Mouse (Mus musculus) NIH3T3 (cell line): ENCODE results near the gene Efna1.

Experiments used
- DNase-seq: peaks from one replicate; pipeline ENCODE4 v3.0.0-alpha.2; 2012; ENCODE audit warnings: low read depth

Efna1 gene

DNA sequence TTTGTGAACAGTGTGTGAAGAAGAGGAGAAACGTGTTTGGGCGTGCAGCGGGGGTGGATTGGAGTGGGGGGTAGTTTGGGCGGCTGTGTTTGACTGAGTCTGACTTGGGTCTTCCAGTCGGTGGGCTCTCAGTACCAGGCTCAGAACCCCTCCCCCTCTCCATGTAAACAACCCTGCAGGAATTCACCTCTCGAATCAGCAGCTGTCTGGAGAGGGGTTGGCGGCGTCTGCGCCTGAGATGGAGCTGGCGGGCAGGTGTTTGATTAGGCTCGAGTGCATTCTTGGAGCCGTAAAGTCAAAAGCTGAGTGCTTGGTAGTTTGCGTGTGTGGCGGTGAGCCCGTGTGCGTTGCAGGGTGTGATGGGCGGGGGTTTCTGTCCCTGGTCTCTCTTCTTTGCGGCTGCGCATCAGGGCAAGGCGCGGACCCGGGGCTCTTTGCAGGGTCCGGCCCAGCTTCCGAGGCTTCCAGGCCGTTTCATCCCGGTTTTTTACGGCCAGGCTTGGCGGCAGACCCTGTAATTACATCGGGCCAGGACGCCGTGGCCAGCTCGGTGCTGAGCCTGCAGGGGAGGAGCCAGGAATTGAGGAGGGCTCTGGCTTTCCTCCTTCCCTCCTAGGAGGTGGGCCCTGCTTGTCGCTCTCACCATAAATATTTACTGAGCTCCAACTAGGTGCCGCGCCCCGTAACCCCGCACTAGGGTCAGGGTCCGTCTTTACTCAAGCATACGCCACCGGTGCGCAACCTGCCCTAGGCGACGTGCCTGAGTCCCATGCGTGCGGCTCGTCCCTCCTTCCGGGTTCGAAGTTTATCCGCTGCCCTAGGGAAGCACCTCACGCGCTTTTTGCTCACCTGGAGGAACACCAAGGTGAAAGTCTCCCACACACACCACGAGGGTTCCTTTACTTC lies at the start of gene Efna1:
Efna1 (minus strand) TSS at position 537 of the 906 bp plus-strand sequence.
- peak; percentile 60 for DNase-seq

DNA sequence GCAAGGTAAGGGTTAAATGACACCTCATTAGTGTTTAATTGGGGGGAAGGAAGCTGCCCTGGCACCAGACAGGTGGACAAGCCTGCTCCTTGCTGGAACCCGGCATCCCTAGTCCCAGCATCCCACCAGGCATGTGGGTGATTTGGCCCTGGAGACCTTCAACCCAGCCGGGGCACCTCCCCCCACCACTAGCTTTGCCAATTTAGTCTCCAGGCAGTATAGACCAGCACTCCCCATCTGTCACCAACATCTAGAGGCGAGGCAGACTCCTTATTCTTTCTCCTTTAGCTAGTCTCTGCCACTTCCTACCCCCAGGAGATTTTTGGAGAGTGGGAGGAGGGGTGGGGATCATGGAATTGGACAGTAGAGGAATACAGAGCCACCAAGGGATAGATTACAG lies 49.4 kb upstream of the Efna1 start:
- no peak for DNase-seq

DNA sequence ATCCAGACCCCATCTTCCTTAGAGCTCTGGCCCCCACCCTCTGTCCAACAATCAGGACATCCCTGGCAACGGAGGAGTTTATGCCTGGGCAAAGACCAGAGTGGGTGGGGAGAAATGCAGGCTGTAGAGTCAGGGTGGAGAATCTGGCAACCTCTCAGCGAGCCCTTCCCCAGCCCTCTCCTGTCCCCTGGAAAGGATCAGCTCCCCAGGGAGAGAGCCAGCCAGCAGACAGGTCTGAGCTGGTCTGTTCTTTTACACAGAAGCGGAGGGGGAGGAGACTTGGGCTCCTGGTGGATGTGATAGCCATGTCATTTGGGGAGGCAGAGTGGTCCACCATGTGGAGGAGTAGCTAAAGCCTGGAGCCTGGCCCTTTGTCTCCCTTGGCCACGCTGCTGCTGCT lies 47.7 kb upstream of the Efna1 start:
- DNase-seq = no peak

DNA sequence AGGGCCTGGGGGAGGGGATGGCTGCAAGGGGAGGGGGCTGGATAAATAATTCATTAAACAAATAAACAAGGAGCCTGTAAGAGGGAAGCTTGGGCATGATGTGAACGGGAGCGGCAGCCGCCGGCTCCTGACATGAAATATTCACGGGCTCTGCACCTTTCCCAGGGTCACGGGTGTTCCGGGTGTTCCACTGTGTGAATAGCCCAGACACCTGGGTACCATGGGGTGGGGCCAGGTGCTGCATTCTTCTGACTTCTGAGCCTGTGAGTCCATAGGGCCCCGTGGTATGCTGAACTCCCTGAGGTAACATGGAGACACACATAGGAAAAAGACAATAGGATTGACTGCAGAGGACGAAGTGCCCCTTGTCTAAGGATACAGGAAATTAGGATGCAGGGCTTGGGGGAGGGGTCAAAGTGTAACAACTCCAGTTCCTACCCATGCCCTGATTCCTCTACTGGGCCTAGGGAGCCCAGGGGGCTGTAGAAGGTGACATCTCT lies 46.5 kb upstream of the Efna1 start:
- DNase-seq = no peak

DNA sequence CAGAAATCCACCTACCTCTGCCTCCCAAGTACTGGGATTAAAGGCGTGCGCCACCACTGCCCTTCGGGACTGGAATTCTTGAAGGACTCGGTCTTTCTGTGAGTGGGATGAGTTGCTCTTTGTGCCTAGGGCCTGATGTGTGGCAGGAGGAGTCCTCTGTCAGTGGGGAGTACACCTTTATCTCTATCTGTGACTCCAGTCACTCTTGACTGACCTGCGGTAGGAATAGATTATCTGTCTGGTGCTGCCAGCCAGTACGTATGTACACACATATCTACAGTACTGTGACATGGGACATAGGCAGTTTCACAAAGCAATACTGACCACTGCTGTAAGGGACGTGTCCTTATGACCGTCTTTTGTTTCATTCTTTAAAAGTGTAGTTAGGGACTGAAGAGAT lies 44.9 kb upstream of the Efna1 start:
- no peak for DNase-seq

DNA sequence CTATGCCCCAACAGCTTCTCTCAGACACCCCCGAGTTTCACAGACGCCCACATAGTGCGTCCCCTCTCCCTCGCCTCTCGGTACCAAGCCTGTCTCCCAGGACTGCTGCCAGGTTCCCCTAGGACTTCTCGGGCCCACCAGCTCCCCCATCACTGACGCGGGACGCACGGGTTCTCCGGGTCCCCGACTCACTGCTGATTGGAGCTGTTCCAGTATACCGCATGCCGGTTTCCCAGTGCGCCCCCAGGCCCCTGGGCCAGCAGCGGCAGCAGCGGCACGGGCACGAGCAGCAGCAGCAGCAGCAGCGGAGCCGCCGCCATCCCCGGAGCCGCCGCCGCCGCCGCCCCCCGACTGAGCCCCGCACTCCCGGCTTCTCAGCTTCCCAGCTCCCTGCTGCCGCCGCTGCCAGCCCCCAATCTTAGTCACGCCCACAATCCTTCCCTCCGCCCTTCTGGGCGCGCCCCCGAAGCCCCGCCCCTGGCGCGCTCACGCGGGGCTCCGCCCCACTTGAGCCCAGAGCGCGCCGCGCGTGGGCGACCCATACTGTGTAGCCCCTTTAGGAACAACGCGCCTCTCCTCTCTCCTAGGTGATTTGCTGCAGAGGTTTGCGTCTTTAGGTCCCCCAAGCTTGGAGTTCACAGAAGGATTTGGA lies 41.7 kb upstream of the Efna1 start, which contains the start of gene Efna3:
Efna3 (minus strand) TSS at position 452 of the 652 bp plus-strand sequence.
- peak; percentile 86 for DNase-seq

DNA sequence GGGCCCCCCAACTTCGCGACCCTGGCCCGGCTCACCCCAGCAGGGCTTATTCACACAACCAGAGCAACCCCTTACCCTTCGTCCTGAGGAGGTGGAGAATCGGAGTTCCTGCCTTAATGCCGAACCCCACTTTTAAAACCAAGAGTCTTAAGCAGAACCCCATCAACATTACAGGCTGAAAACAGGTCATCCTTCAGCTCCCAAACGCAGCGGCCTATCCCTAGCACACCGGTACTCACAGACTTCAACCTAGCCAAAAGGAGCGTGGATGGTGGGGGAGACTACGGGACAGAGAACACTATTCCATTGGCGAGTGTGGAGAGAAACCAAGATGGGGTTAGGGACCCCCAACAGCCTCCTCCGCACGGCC lies 41.2 kb upstream of the Efna1 start:
- DNase-seq = peak; percentile 24

DNA sequence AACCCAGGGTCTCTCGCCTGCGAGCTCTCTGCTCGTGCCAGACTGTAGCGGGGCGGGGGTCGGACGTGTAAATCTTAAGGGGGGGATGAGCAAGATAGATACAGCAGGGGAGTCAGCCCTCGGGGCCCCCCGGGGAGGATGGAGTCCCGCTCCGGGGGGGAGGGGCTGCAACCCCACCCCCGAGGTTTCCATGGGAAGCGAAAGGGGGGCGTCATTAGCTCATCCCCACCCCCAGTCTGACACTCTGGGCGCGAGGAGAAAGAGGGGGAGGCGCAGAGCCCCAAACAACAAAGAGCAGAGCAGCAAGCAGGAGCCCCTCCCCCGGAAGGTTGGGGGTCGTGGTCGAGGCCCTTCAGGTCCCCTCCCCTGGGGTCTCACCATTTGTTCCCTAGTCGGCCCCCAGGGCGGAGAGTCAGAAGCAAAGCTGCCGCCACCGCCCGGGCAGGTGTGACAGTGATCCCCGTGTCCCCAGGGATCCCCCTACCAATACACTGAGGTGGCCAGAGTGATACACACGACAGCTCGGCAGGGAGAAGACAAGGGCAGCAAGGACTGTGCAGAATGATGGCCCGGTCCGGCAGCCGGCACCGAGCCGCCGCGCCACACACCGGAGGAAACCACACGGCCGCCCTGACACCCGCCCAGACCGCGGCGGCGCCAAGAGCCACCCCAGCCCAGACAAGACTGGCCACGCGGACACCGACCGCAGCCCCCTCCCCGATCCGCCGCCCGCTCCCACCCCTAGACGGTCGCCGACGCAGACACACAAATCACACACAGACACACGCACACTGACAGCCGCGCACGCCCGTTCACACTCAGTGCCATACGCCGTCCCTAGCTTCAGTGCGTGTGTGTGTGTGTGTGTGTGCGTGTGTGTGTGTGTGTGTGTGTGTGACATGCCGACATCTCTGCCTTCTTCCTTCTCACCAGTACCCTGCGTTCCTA lies 40.5 kb upstream of the Efna1 start:
- DNase-seq = no peak

DNA sequence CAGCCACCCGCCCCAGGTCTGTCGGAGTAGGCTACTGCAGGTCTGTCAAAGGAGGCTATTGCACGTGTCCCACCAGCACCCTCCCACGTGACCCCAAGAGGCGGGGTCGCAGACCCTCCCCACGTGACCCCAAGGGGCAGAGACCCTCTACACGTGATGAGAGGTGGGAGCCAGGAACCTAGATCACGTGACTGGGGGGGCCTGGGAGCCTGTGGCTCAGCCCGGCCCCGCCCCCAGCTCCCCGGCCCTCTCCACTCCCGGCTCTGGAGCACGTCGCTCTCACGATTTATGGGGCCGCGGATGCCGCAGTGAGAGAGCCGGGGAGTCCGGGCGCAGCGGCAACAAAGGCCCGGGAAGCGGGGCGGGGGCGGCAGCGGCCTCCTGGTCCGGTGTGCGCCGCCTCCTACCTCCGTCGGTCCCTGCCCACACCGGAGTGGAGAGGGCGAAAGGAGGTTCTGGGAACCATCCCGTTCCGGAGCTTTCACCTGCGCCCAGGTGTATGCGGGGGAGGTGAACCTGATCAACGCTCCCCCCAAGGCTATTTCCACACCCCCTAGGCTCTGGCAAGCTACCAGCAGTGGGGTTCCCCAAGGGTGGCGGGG lies 39.7 kb upstream of the Efna1 start:
- DNase-seq = peak; percentile 35

DNA sequence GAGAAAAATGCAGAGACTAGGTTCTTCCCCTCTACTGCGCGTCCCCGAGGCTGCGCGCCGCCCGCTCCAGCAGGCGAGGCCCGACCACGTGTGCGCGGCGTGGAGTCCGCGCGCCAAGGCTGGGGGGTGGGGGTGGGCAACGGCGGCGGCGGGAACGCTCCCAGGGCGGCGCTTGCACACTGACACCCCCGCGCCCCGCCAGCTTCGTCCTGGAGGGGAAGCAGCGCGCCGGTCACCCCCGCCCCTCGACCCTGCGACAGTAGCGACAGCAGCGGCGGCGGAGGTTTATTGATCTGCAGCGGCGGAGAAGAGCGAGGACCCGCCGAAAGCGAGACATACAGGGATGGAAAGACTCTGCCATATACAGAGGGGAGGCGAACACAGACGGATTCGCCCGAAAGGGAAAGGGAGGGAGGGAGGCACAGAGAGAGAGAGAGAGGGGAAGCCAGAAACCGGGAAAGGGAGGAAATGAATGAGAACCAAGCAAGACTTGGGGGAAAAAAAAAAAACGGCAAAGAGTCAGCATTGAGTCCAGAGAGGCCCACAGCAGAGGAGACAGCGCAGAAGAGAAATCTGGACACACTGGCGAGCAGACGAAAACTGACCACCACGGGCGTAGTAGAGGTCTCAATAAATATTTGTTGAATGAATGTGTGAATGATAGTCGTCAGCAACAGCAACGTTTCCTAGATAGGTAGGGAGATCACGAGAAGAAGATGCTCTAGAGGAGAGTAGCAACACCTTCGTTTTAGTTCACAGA lies 38.8 kb upstream of the Efna1 start:
- no peak for DNase-seq

DNA sequence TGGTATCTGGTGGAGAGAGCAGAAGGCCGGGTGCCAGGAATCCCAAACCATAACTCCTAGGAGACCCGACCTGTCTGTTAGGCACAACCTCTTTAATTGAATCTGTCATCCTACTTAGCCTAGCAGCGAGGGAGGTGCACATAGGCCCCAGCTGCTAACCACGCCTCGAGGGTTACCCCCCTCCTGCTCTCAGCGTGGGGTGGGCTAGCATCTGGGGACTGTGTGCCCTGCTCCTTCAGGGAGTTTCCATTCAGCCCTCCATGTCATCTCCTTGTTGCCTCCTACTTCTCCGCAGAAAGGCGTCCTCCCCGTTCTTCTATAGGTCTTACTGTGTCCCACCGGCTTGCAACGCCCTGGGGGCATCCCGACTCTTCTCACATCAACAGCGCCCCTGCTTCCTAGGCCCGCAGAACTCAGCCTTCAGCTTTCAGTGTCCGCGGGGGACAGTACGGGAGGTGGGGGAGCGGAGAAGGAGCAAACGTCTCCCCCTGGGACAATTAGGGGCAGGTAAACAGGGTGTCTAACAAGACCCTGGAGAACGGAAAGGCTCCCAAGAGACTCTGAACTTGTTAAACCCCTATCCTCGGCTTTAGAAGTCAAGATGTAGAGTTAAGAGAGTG lies 38.1 kb upstream of the Efna1 start:
- no peak for DNase-seq

DNA sequence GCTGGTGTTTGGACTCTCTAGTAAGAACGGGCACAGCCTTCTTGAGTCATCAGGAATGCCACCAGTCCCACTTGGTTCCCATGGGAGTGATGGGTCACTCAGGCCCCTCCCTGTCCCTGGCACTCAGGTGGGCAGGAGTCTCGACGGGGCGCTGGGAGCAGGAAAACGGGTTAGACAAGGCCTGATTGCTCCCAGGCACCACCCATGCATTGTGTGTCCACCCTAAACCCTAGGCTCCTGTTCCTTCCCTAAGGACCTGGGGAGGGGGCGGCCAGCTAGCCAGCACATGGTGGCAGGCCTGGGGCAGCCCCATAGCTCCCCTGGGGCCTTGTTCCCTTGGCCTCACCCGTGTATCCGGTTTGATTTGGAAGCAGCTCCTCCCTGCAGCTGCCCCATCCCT lies 37.4 kb upstream of the Efna1 start:
- DNase-seq = no peak

DNA sequence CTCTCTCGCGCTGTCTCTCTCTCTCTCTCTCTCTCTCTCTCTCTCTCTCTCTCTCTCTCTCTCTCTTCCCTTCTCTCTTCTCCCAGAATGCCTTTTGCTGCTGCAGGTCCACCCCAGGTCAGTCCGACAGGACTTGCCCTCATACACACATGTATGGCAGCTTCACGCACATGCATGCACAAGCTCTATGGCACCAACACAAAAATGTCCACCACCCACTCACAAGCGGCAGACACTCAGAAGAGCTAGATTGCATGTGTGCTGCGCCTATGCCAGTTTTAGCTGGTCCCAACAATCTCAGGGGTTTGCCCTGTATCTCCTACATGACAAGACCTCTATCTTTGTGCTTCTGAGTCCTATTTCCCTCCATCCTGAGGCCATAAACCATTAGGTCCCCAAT lies 36.3 kb upstream of the Efna1 start:
- DNase-seq = no peak

DNA sequence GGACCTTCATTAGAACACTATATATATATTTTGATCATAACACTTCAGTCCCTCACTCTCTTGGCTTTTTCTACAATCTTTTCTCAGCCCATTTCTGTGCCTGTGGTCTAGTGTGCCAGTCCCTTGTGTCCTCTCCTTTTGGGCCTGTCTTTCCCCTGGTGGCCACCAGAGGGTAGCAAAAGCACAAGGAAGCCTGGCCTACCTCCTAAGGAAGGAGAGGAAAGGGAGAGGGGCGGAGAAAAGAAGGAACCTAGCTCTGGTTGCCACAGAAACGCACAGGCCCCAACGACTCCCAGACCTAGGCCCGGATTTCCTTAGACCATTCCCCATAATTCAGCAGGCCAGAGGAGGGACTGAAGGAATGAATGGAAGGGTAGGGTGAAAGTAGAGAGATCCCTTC lies 35.9 kb upstream of the Efna1 start:
- peak; percentile 94 for DNase-seq

DNA sequence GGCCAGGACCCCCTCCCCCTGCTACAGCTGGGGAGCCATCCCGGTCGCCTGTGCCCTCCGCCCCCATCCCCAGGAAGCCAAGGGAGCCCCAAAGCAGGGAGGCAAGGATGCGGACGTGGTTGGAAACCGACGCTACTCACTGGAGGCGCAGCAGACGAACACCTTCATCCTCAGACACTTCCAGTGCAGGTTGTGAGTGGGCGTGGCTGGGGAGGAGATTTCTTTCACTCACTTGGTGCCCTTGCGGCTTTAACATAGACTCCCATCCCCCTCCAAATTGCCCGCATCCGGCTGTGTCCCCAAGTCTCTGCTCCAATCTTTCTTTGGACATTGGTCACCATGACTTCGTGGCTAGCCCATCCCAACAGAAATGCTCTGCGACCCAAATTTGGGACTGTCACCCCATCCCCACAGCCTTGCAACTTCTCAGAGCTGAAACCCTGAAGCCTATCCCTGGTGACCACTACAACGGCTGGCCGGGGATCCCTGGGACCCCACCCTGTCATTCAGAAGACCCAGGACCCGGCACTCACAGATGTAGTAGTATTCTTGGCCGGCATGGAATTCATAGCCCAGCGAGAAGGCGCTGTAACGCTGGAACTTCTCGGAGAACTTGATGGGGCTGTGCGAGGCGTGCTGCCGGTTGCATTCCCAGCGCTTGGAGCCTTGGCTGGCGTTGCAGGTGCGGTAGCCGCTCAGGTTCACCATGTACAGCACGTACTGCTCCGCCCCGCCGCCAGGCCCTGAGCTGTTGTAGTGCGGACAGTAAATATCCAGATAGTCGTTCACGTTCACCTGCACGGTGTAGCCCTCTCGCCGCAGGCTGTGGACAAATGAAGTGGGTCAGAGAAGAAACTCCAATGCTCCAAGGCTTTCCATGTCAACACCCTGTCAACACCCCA lies 35.2 kb upstream of the Efna1 start:
- DNase-seq = no peak

DNA sequence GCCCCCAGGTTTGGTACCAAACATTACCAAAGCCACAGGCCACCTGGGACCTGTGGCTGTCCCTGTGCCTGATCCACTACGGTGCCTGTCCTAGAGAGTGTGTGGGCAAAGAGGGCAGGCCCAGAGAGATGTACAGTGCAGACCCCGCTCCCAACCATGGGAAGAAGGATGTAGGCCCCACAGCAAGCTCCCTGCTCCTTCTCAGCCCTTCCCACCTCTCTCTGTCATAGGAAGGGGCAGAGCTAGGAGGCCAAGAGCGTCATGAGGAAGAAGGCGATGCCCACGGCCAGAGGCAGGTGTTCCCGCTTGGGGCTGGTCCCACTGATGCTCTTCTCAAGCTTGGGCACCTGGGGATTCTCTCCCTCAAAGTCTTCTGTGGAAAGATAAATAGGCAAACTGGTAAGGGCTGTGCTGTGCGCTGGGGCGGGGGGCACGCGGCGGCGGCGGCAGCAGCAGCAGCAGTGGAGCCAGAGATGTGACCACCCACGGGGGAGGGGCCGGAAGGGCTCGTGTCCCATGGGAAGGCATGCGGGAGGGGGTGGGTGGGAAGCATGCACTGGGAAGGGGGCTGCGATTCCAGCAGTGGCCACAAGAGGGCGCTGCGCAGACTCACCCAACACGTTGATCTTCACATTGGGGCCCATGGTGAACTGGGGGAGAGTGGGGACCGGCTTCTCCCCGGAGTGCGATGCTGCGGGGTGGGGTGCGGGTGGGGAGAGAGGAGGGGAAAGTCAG lies 34.4 kb upstream of the Efna1 start:
- DNase-seq = peak; percentile 91

DNA sequence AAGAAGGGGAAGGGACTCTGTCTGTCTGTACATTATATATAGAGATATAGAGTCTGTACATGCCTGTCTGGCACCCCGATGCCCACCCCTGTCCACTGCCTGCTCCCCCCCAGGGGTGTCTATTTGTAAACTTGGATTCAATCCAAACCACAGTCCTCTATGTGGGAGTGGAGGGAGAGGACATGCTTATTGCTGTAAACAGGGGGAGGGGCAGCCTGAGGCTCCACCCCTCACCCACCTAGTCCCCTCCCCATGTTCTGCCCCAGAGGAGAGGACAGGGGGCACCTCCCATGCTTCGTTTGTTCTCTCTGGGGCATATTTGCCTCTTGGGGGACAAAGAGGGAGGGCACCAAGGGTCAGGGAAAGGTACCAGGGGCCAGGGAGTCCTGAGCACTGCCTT lies 33.8 kb upstream of the Efna1 start:
- peak; percentile 28 for DNase-seq

DNA sequence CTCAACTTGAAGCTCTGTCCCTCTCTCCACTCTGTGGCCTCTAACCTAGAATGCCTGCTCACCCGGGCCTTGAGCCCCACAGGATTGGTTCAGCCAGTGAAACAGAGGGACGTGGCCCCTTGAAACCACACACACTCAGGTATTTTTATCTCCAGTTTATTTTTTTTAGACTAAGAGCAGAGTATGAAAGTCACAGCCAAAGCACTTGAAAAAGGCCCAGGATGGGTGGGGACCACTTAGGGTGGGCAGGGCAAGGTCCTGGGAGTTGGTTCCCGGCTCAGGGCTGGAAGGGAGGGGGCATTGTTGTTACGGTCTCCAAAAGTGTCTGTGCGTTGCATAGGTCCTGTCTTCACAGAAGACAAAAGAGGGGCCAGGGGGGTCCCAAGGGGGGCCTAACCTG lies 33.4 kb upstream of the Efna1 start:
- DNase-seq = no peak

DNA sequence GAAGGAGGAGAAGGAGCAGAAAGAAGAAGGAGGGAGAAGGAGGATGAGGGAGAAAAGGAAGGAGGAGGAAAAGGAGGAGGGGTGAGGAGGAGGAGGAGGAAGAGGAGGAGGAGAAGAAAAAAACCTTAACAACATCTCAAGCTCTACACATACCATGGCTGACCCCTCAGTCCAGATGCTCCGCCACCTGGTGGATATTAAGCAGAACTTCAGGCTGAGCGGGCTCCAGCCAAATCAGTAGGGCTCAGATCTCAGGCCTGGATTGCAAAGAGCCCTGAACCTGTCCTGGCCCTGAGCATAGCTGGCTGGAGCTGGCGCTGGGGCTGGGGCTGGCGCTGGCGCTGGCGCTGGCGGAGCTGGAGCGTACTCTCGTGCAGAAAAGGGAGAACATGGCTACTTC lies 27.1 kb upstream of the Efna1 start:
- peak; percentile 91 for DNase-seq
